In genomic region chr4:45798964-45799363, GRCm38 (mm10) we compare ENCODE assay signal across 8 mouse cellular contexts. TPM values are rescaled to one million over a fixed set of nuclear protein-coding genes. Genes with fewer than 3 reads are reported as not detected.
DNase-seq lines count a peak whose midpoint lies in the region; ATAC-seq and TF ChIP-seq lines count a peak whose summit lies in the region.

Gene Aldh1b1, plus strand, starts transcription at chr4:45799022.

- H3K4me3 ChIP-seq in ES-E14 (ENCODE audit: insufficient read depth in 1 of 2, low read depth in 1 of 2, low read length in 2 of 2, poor library complexity in 1 of 2, severe bottlenecking in 1 of 2) = peak within 1 kb of the TSS; percentile 62 to 69
- H3K4me3 ChIP-seq in hindbrain, embryonic 14.5 days (replicated peaks; ENCODE audit: low read length) = peak within 1 kb of the TSS; percentile 42

- H3K9ac ChIP-seq in ES-E14 (ENCODE audit: insufficient read depth, low read depth, low read length, poor library complexity, severe bottlenecking) = peak within 1 kb of the TSS; percentile 47
- peak within 1 kb of the TSS; percentile 63 for H3K9ac ChIP-seq in hindbrain, embryonic 14.5 days

- in situ Hi-C loops in ES-E14 (cut with MboI; ENCODE audit: low sequenced_read_pairs in 2 of 2, unreplicated experiment in 2 of 2) = loop anchor here in 1 of 2 experiments (25.0 kb wide), 1 partner anchor 387 kb away; the partner anchor contains the start of gene Slc25a51

- ATAC-seq in hindbrain, embryonic 14.5 days (ENCODE audit: low FRiP score) = peak; percentile 85

- no peaks in the 10 kb centered on the region for H3K27me3 ChIP-seq in hindbrain, embryonic 14.5 days (ENCODE audit: control insufficient read depth, insufficient read depth, low read length)

- under 1% methylated on average over 26 of the region's 26 CpGs for WGBS in hindbrain, embryonic 14.5 days

- H3K9me3 ChIP-seq in ES-E14 (ENCODE audit: control insufficient read depth, insufficient read depth, low read depth, low read length) = no peaks in the 10 kb centered on the region
- no peaks in the 10 kb centered on the region for H3K9me3 ChIP-seq in hindbrain, embryonic 14.5 days (ENCODE audit: control insufficient read depth, low read length)

- H3K4me2 ChIP-seq in hindbrain, embryonic 14.5 days (replicated peaks) = peak within 1 kb of the TSS; percentile 75

- peaks cover 8 to 13% of the 10 kb centered on the region in 2 experiments for H3K4me1 ChIP-seq in ES-E14 (ENCODE audit: control insufficient read depth in 2 of 2, insufficient read depth in 2 of 2, low read length in 2 of 2, poor library complexity in 1 of 2)
- H3K4me1 ChIP-seq in hindbrain, embryonic 14.5 days (replicated peaks; ENCODE audit: control insufficient read depth, insufficient read depth, low read length) = peaks cover 7% of the 10 kb centered on the region

- H3K36me3 ChIP-seq in ES-E14 (ENCODE audit: control insufficient read depth, insufficient read depth, low read length, poor library complexity, severe bottlenecking) = peaks cover 3% of the 10 kb centered on the region; the same call in 1 of the 2 replicates
- peaks cover 10% of the 10 kb centered on the region; the same call in 1 of the 2 replicates for H3K36me3 ChIP-seq in hindbrain, embryonic 14.5 days (replicated peaks; ENCODE audit: control insufficient read depth, insufficient read depth)

- peak; percentile 63 for DNase-seq in ES-E14 (ENCODE audit: low read depth, low spot score)
- peak; percentile 77 to 87 for DNase-seq in cerebellum, postnatal 10 days
- peak; percentile 48 for DNase-seq in gastrocnemius, adult 18-20 months (ENCODE audit: low spot score)
- DNase-seq in hindbrain, embryonic 14.5 days (ENCODE audit: low spot score) = peak; percentile 81
- DNase-seq in layer of hippocampus, postnatal 36 days = peak; percentile 64 to 75
- DNase-seq in lung, postnatal 10 days = peak; percentile 88
- DNase-seq in ovary, postnatal 10 days (ENCODE audit: low spot score) = peak; percentile 33
- peak; percentile 39 for DNase-seq in thymus, postnatal 0 days (ENCODE audit: low spot score)

- no peak within 1 kb of the TSS for H3K27ac ChIP-seq in ES-E14 (ENCODE audit: insufficient read depth, low read depth, low read length, poor library complexity, severe bottlenecking)
- 0 out of 2 replicates have a peak within 1 kb of the TSS, but pooled peaks have one; percentile 10 for H3K27ac ChIP-seq in hindbrain, embryonic 14.5 days

TF ChIP-seq in ES-E14, 5 proteins besides CTCF, POLR2A, EP300 and RAD21:
- TF ChIP-seq HCFC1 (IDR thresholded peaks at IDR 0.05; ENCODE audit: borderline replicate concordance, insufficient read depth, low read length) (no peak), MAFK (IDR thresholded peaks at IDR 0.05; ENCODE audit: insufficient read depth, low read depth, low read length) (no peak), CHD2 (IDR thresholded peaks at IDR 0.05; ENCODE audit: low read depth, low read length) (no peak), ZNF384 (IDR thresholded peaks at IDR 0.05; ENCODE audit: low read depth, low read length) (no peak), ZC3H11A (IDR thresholded peaks at IDR 0.05; ENCODE audit: borderline replicate concordance, low read depth, low read length) (no peak)

RNA-seq across cellular contexts. Expression of gene Aldh1b1, which starts in this region (rescaled TPM):
- total RNA-seq in ES-E14 (2012; rRNA removed) = 3.6 and 4.0 TPM in 2 replicates
- under 1 TPM; 0.50 to 0.64 TPM for total RNA-seq in gastrocnemius, adult 18-20 months (2021)
- polyA plus RNA-seq in hindbrain, embryonic 14.5 days (2014; fragmentation: Nextera tagmentation; extraction: Ambion mirVana) = 9.6 and 10.8 TPM in 2 replicates
- total RNA-seq in layer of hippocampus, postnatal 36 days (2021) = 1 to 10 TPM; 8.1 to 8.7 TPM
- 20.1 and 21.3 TPM in 2 replicates for polyA plus RNA-seq in thymus, postnatal 0 days (2015; fragmentation: Nextera tagmentation; extraction: Ambion mirVana)

Comparison
In these comparisons a context has a peak if more than half of its experiments do, and no peak if none do; other contexts are left out.
1. Peak in DNase-seq in gastrocnemius, adult 18-20 months; RNA of the gene not detected or under 1 TPM.
2. DNase-seq: peak in every context shown above with its lines; median percentile 88 in lung, postnatal 10 days; 82 in cerebellum, postnatal 10 days; 81 in hindbrain, embryonic 14.5 days; 70 in layer of hippocampus, postnatal 36 days; 63 in ES-E14; 48 in gastrocnemius, adult 18-20 months; 39 in thymus, postnatal 0 days; 33 in ovary, postnatal 10 days.